Mouse (Mus musculus) neural tube, embryonic 14.5 days (tissue): ENCODE results near the gene Gsta3. TPM values are rescaled to one million over a fixed set of nuclear protein-coding genes. Genes with fewer than 3 reads are reported as not detected.

Experiments used
- ATAC-seq: fragments of 200-750 bp; cut with Nextera tagmentation; 2 replicates; pipeline ENCODE4 v1.8.0; 2017; ENCODE audit warnings: low read depth, mild to moderate bottlenecking, moderate TSS enrichment, moderate library complexity
- H3K27ac ChIP-seq: fragments of 300-500 bp; sonication (generic); 2 replicates; pipeline ENCODE4 v1.5.1; 2014; ENCODE audit warnings: low read depth, mild to moderate bottlenecking, control low read depth, low read length, moderate library complexity, mixed read lengths
- H3K27me3 ChIP-seq: fragments of 300-500 bp; sonication (generic); 2 replicates; pipeline ENCODE4 v1.6.1; 2014; ENCODE audit warnings: low read length; ENCODE audit not compliant: control insufficient read depth, insufficient read depth
- H3K36me3 ChIP-seq: fragments of 300-500 bp; sonication (generic); 2 replicates; pipeline ENCODE4 v1.6.1; 2014; ENCODE audit warnings: low read length, mixed read lengths; ENCODE audit not compliant: control insufficient read depth, insufficient read depth
- H3K4me1 ChIP-seq: fragments of 300-500 bp; sonication (generic); 2 replicates; pipeline ENCODE4 v1.6.1; 2014; ENCODE audit warnings: low read length; ENCODE audit not compliant: control insufficient read depth, insufficient read depth
- H3K4me2 ChIP-seq: fragments of 300-500 bp; sonication (generic); 2 replicates; pipeline ENCODE4 v1.6.1; 2014; ENCODE audit warnings: mild to moderate bottlenecking, low read depth, low read length, control low read depth
- H3K4me3 ChIP-seq: fragments of 300-500 bp; sonication (generic); 2 replicates; pipeline ENCODE4 v1.5.1; 2014; ENCODE audit warnings: low read depth, low read length, control low read depth, mixed read lengths
- H3K9ac ChIP-seq: fragments of 300-500 bp; sonication (generic); replicated peaks from 2 replicates; pipeline ENCODE4 v1.6.1; 2014; ENCODE audit warnings: low read depth, mild to moderate bottlenecking, control low read depth, low read length, mixed read lengths
- H3K9me3 ChIP-seq: fragments of 300-500 bp; sonication (generic); 2 replicates; pipeline ENCODE4 v1.6.1; 2016; ENCODE audit warnings: low read length; ENCODE audit not compliant: control insufficient read depth
- WGBS: fragments of 180-500 bp; shearing (Covaris S2); extraction: QIAGEN DNeasy Blood & Tissue Kit; methylation state at CpG from one replicate; pipeline ENCODE4 v1.1.7; 2014; 5-methylcytosine and 5-hydroxymethylcytosine counted together
- polyA plus RNA-seq: library from polyadenylated mRNA; unstranded; fragments of >200 nt; fragmentation: Nextera tagmentation; extraction: Ambion mirVana; gene quantifications from 2 replicates; pipeline ENCODE4 v1.2.1, GENCODE M21; 2014

Gene Gsta3
- polyA plus RNA-seq, 1 experiment from 2014 or later: 0.37 TPM

GRCm38 (mm10) chr1:21231744-21232464 lies 8.5 kb upstream of the Gsta3 start:
- 52% methylated on average over 5 of the region's 5 CpGs for WGBS
- Histone ChIP-seq H3K27me3 (no peaks in the 10 kb centered on the region), H3K9me3 (no peaks in the 10 kb centered on the region), H3K36me3 (no peaks in the 10 kb centered on the region), H3K27ac (no peak overlapping the region), H3K4me3 (no peak overlapping the region), H3K4me1 (no peaks in the 10 kb centered on the region), H3K4me2 (no peak overlapping the region), H3K9ac (no peak overlapping the region)
- ATAC-seq: no peak

GRCm38 (mm10) chr1:21232516-21232915 lies 7.9 kb upstream of the Gsta3 start:
- Histone ChIP-seq H3K27me3 (no peaks in the 10 kb centered on the region), H3K27ac (no peak overlapping the region), H3K9ac (no peak overlapping the region), H3K4me1 (no peaks in the 10 kb centered on the region), H3K36me3 (no peaks in the 10 kb centered on the region), H3K4me3 (no peak overlapping the region), H3K9me3 (no peaks in the 10 kb centered on the region), H3K4me2 (no peak overlapping the region)
- no peak for ATAC-seq
- 94% methylated on average over 1 of the region's 1 CpGs for WGBS

- no peak overlapping the region for H3K4me2 ChIP-seq
- H3K9ac ChIP-seq: no peak overlapping the region
- H3K36me3 ChIP-seq: no peaks in the 10 kb centered on the region
- no peaks in the 10 kb centered on the region for H3K27me3 ChIP-seq
- 94% methylated on average over 6 of the region's 6 CpGs for WGBS
- H3K27ac ChIP-seq: no peak overlapping the region
- no peaks in the 10 kb centered on the region for H3K9me3 ChIP-seq
- no peak overlapping the region for H3K4me3 ChIP-seq
- ATAC-seq: no peak
- no peaks in the 10 kb centered on the region for H3K4me1 ChIP-seq
Observed at GRCm38 (mm10) chr1:21235359-21235758, 5.0 kb upstream of the Gsta3 start.

GRCm38 (mm10) chr1:21241096-21241495 lies 707 bp downstream of the Gsta3 start:
- no peak overlapping the region for H3K27ac ChIP-seq
- H3K9me3 ChIP-seq: no peaks in the 10 kb centered on the region
- H3K4me1 ChIP-seq: no peaks in the 10 kb centered on the region
- 88% methylated on average over 1 of the region's 1 CpGs for WGBS
- H3K9ac ChIP-seq: no peak overlapping the region
- H3K4me3 ChIP-seq: no peak overlapping the region
- no peak overlapping the region for H3K4me2 ChIP-seq
- ATAC-seq: no peak
- no peaks in the 10 kb centered on the region for H3K36me3 ChIP-seq
- no peaks in the 10 kb centered on the region for H3K27me3 ChIP-seq

GRCm38 (mm10) chr1:21244290-21244960 lies 4.0 kb downstream of the Gsta3 start:
- H3K4me2 ChIP-seq: no peak overlapping the region
- H3K9me3 ChIP-seq: no peaks in the 10 kb centered on the region
- no peaks in the 10 kb centered on the region for H3K4me1 ChIP-seq
- H3K4me3 ChIP-seq: no peak overlapping the region
- no peaks in the 10 kb centered on the region for H3K27me3 ChIP-seq
- no peak for ATAC-seq
- no peak overlapping the region for H3K9ac ChIP-seq
- no peaks in the 10 kb centered on the region for H3K36me3 ChIP-seq
- no peak overlapping the region for H3K27ac ChIP-seq
- 80% methylated on average over 4 of the region's 4 CpGs for WGBS

- no peak for ATAC-seq
Observed at GRCm38 (mm10) chr1:21246136-21246535, 5.7 kb downstream of the Gsta3 start.

GRCm38 (mm10) chr1:21247896-21248295 lies 7.5 kb downstream of the Gsta3 start:
- no peaks in the 10 kb centered on the region for H3K27me3 ChIP-seq
- no peak overlapping the region for H3K4me3 ChIP-seq
- H3K9ac ChIP-seq: no peak overlapping the region
- H3K4me1 ChIP-seq: no peaks in the 10 kb centered on the region
- H3K27ac ChIP-seq: no peak overlapping the region
- no peak for ATAC-seq
- H3K36me3 ChIP-seq: no peaks in the 10 kb centered on the region
- no peak overlapping the region for H3K4me2 ChIP-seq
- H3K9me3 ChIP-seq: no peaks in the 10 kb centered on the region

More at GRCm38 (mm10) chr1:21246136-21246535, 5.7 kb downstream of the Gsta3 start:
- 92% methylated on average over 3 of the region's 3 CpGs for WGBS
- H3K9me3 ChIP-seq: no peaks in the 10 kb centered on the region
- H3K4me2 ChIP-seq: no peak overlapping the region
- H3K27ac ChIP-seq: no peak overlapping the region
- H3K9ac ChIP-seq: no peak overlapping the region
- H3K4me3 ChIP-seq: no peak overlapping the region
- no peaks in the 10 kb centered on the region for H3K4me1 ChIP-seq
- no peaks in the 10 kb centered on the region for H3K27me3 ChIP-seq
- H3K36me3 ChIP-seq: no peaks in the 10 kb centered on the region

GRCm38 (mm10) chr1:21248560-21249390 lies 8.4 kb downstream of the Gsta3 start:
- ATAC-seq: no peak
- no peaks in the 10 kb centered on the region for H3K4me1 ChIP-seq
- 83% methylated on average over 9 of the region's 9 CpGs for whole genome bisulfite sequencing

GRCm38 (mm10) chr1:21251661-21252060 lies 11.3 kb downstream of the Gsta3 start:
- Histone ChIP-seq H3K9ac (no peak overlapping the region), H3K4me2 (no peak overlapping the region), H3K9me3 (no peaks in the 10 kb centered on the region), H3K4me3 (no peak overlapping the region), H3K27ac (no peak overlapping the region), H3K27me3 (no peaks in the 10 kb centered on the region), H3K4me1 (no peaks in the 10 kb centered on the region), H3K36me3 (no peaks in the 10 kb centered on the region)
- ATAC-seq: no peak; the same call in 1 of the 2 replicates
- 25% methylated on average over 6 of the region's 6 CpGs for WGBS

More at GRCm38 (mm10) chr1:21248560-21249390, 8.4 kb downstream of the Gsta3 start:
- no peaks in the 10 kb centered on the region for H3K36me3 ChIP-seq
- H3K27ac ChIP-seq: no peak overlapping the region
- no peak overlapping the region for H3K9ac ChIP-seq
- no peak overlapping the region for H3K4me2 ChIP-seq
- H3K27me3 ChIP-seq: no peaks in the 10 kb centered on the region
- H3K4me3 ChIP-seq: no peak overlapping the region
- no peaks in the 10 kb centered on the region for H3K9me3 ChIP-seq
